Mouse (Mus musculus): ENCODE measurements around the gene Acvr2b.

- TF ChIP-seq CTCF (conservative IDR thresholded peaks at IDR 0.05; ENCODE audit: low read length) (no peak), NANOG (IDR thresholded peaks at IDR 0.05; ENCODE audit: borderline replicate concordance, low read length) (no peak)
Measured at GRCm38 (mm10) chr9:119388956-119389355, 13.0 kb upstream of the Acvr2b start.

Measured in E14TG2a.4 (cell line).